Mouse (Mus musculus): ENCODE results near the gene Foxc2.

- TF ChIP-seq CTCF (IDR thresholded peaks at IDR 0.05; ENCODE audit: insufficient read depth, low read length) (no peak), POLR2A (IDR thresholded peaks at IDR 0.05; ENCODE audit: borderline replicate concordance, extremely low read depth, low read depth, low read length) (no peak)
These were observed 52.1 kb downstream of the Foxc2 start for GRCm38 (mm10) chr8:121168033-121168432.

Data from lung, adult 2 months (tissue).